Mouse (Mus musculus) kidney, embryonic 14.5 days (tissue): ENCODE data around the gene Smbd1. TPM values are rescaled to one million over a fixed set of nuclear protein-coding genes. Genes with fewer than 3 reads are reported as not detected.

Experiments used
- ATAC-seq: fragments of 200-750 bp; cut with Nextera tagmentation; 2 replicates; pipeline ENCODE4 v1.8.0; 2017; ENCODE audit warnings: moderate number of reproducible peaks, mild to moderate bottlenecking, moderate TSS enrichment, moderate library complexity; ENCODE audit not compliant: low FRiP score, low TSS enrichment
- H3K27ac ChIP-seq: fragments of 300-500 bp; sonication (generic); 2 replicates; pipeline ENCODE4 v1.5.1; 2014; ENCODE audit warnings: low read depth, mild to moderate bottlenecking, low read length, moderate library complexity, mixed read lengths
- H3K27me3 ChIP-seq: fragments of 300-500 bp; sonication (generic); 2 replicates; pipeline ENCODE4 v1.6.1; 2014; ENCODE audit warnings: mild to moderate bottlenecking, low read length; ENCODE audit not compliant: control insufficient read depth, insufficient read depth
- H3K36me3 ChIP-seq: fragments of 300-500 bp; sonication (generic); 2 replicates; pipeline ENCODE4 v1.6.1; 2014; ENCODE audit warnings: low read length, mixed read lengths; ENCODE audit not compliant: control insufficient read depth, insufficient read depth
- H3K4me1 ChIP-seq: fragments of 300-500 bp; sonication (generic); 2 replicates; pipeline ENCODE4 v1.6.1; 2014; ENCODE audit warnings: low read length, mixed read lengths; ENCODE audit not compliant: control insufficient read depth, insufficient read depth
- H3K4me2 ChIP-seq: fragments of 300-500 bp; sonication (generic); replicated peaks from 2 replicates; pipeline ENCODE4 v1.6.1; 2014; ENCODE audit warnings: low read depth, mild to moderate bottlenecking, low read length
- H3K4me3 ChIP-seq: fragments of 300-500 bp; sonication (generic); 2 replicates; pipeline ENCODE4 v1.5.1; 2014; ENCODE audit warnings: mild to moderate bottlenecking, low read length
- H3K9ac ChIP-seq: fragments of 300-500 bp; sonication (generic); 2 replicates; pipeline ENCODE4 v1.6.1; 2014; ENCODE audit warnings: low read depth, mild to moderate bottlenecking, low read length, moderate library complexity
- H3K9me3 ChIP-seq: fragments of 300-500 bp; sonication (generic); 2 replicates; pipeline ENCODE4 v1.6.1; 2016; ENCODE audit warnings: low read length; ENCODE audit not compliant: control insufficient read depth
- WGBS: fragments of 180-500 bp; shearing (Covaris S2); extraction: QIAGEN DNeasy Blood & Tissue Kit; methylation state at CpG from one replicate; pipeline ENCODE4 v1.1.7; 2014; 5-methylcytosine and 5-hydroxymethylcytosine counted together
- polyA plus RNA-seq: library from polyadenylated mRNA; unstranded; fragments of >200 nt; fragmentation: Nextera tagmentation; extraction: Ambion mirVana; gene quantifications from 2 replicates; pipeline ENCODE4 v1.2.1, GENCODE M21; 2014

Smbd1 gene
- polyA plus RNA-seq, 1 experiment from 2014 or later = not detected

- no peak for ATAC-seq
- Histone ChIP-seq H3K9me3 (no peaks in the 10 kb centered on the region), H3K36me3 (peaks cover 24% of the 10 kb centered on the region)
These were observed 21.2 kb upstream of the Smbd1 start for GRCm38 (mm10) chr16:32831501-32831900.

GRCm38 (mm10) chr16:32829104-32829503, 18.8 kb upstream of the Smbd1 start:
- Histone ChIP-seq H3K4me1 (no peaks in the 10 kb centered on the region), H3K9ac (no peak overlapping the region), H3K9me3 (no peaks in the 10 kb centered on the region), H3K4me2 (no peak overlapping the region), H3K27ac (no peak overlapping the region), H3K27me3 (no peaks in the 10 kb centered on the region), H3K4me3 (no peak overlapping the region), H3K36me3 (peaks cover 33% of the 10 kb centered on the region)
- no peak for ATAC-seq
- WGBS = 64% methylated on average over 11 of the region's 11 CpGs

More at GRCm38 (mm10) chr16:32831501-32831900, 21.2 kb upstream of the Smbd1 start:
- no peak overlapping the region for H3K4me3 ChIP-seq
- H3K27me3 ChIP-seq = no peaks in the 10 kb centered on the region
- 86% methylated on average over 4 of the region's 4 CpGs for WGBS
- no peak overlapping the region for H3K4me2 ChIP-seq
- no peaks in the 10 kb centered on the region for H3K4me1 ChIP-seq
- H3K27ac ChIP-seq = no peak overlapping the region
- no peak overlapping the region for H3K9ac ChIP-seq

GRCm38 (mm10) chr16:32826521-32826920, 16.2 kb upstream of the Smbd1 start:
- ATAC-seq = no peak

GRCm38 (mm10) chr16:32825380-32825779, 15.1 kb upstream of the Smbd1 start:
- H3K4me3 ChIP-seq = no peak overlapping the region
- peaks cover 37% of the 10 kb centered on the region for H3K36me3 ChIP-seq
- no peaks in the 10 kb centered on the region for H3K27me3 ChIP-seq
- 0 out of 2 replicates have a peak, but pooled peaks have one; percentile 61 for ATAC-seq
- H3K9ac ChIP-seq = no peak overlapping the region
- H3K4me2 ChIP-seq = no peak overlapping the region
- no peaks in the 10 kb centered on the region for H3K9me3 ChIP-seq
- WGBS = 51% methylated on average over 12 of the region's 12 CpGs
- H3K4me1 ChIP-seq = no peaks in the 10 kb centered on the region
- H3K27ac ChIP-seq = no peak overlapping the region

More at GRCm38 (mm10) chr16:32826521-32826920, 16.2 kb upstream of the Smbd1 start:
- H3K27ac ChIP-seq = no peak overlapping the region
- no peak overlapping the region for H3K4me3 ChIP-seq
- no peaks in the 10 kb centered on the region for H3K27me3 ChIP-seq
- H3K36me3 ChIP-seq = peaks cover 41% of the 10 kb centered on the region
- no peaks in the 10 kb centered on the region for H3K4me1 ChIP-seq
- no peak overlapping the region for H3K4me2 ChIP-seq
- H3K9me3 ChIP-seq = no peaks in the 10 kb centered on the region
- H3K9ac ChIP-seq = no peak overlapping the region
- 95% methylated on average over 11 of the region's 11 CpGs for WGBS

GRCm38 (mm10) chr16:32824061-32824460, 13.8 kb upstream of the Smbd1 start:
- H3K27me3 ChIP-seq = no peaks in the 10 kb centered on the region
- 80% methylated on average over 13 of the region's 13 CpGs for WGBS
- H3K4me2 ChIP-seq = no peak overlapping the region
- peaks cover 35% of the 10 kb centered on the region for H3K36me3 ChIP-seq
- no peak for ATAC-seq
- no peaks in the 10 kb centered on the region for H3K9me3 ChIP-seq
- no peaks in the 10 kb centered on the region for H3K4me1 ChIP-seq
- no peak overlapping the region for H3K9ac ChIP-seq
- no peak overlapping the region for H3K4me3 ChIP-seq
- H3K27ac ChIP-seq = no peak overlapping the region

GRCm38 (mm10) chr16:32823487-32823886, 13.2 kb upstream of the Smbd1 start:
- no peak overlapping the region for H3K4me2 ChIP-seq
- peaks cover 35% of the 10 kb centered on the region for H3K36me3 ChIP-seq
- H3K9me3 ChIP-seq = no peaks in the 10 kb centered on the region
- ATAC-seq = no peak
- no peak overlapping the region for H3K9ac ChIP-seq
- H3K4me1 ChIP-seq = no peaks in the 10 kb centered on the region
- no peak overlapping the region for H3K27ac ChIP-seq
- H3K27me3 ChIP-seq = no peaks in the 10 kb centered on the region
- WGBS = 73% methylated on average over 8 of the region's 8 CpGs
- H3K4me3 ChIP-seq = no peak overlapping the region

GRCm38 (mm10) chr16:32822881-32823280, 12.6 kb upstream of the Smbd1 start:
- Histone ChIP-seq H3K27ac (no peak overlapping the region), H3K4me2 (no peak overlapping the region), H3K27me3 (no peaks in the 10 kb centered on the region), H3K4me1 (no peaks in the 10 kb centered on the region), H3K36me3 (peaks cover 35% of the 10 kb centered on the region), H3K4me3 (no peak overlapping the region), H3K9ac (no peak overlapping the region), H3K9me3 (no peaks in the 10 kb centered on the region)
- ATAC-seq = no peak
- 82% methylated on average over 5 of the region's 5 CpGs for WGBS

- H3K4me2 ChIP-seq = no peak overlapping the region
- no peak overlapping the region for H3K9ac ChIP-seq
These were observed 12.2 kb upstream of the Smbd1 start for GRCm38 (mm10) chr16:32822450-32822827.

GRCm38 (mm10) chr16:32821772-32822449, 11.6 kb upstream of the Smbd1 start:
- ATAC-seq = 0 out of 2 replicates have a peak, but pooled peaks have one; percentile 48
- H3K4me1 ChIP-seq = no peaks in the 10 kb centered on the region
- H3K9ac ChIP-seq = no peak overlapping the region
- peaks cover 32% of the 10 kb centered on the region for H3K36me3 ChIP-seq
- no peak overlapping the region for H3K27ac ChIP-seq
- no peak overlapping the region for H3K4me2 ChIP-seq
- no peaks in the 10 kb centered on the region for H3K27me3 ChIP-seq
- H3K4me3 ChIP-seq = no peak overlapping the region
- whole genome bisulfite sequencing = 66% methylated on average over 10 of the region's 10 CpGs
- H3K9me3 ChIP-seq = no peaks in the 10 kb centered on the region

More at GRCm38 (mm10) chr16:32822450-32822827, 12.2 kb upstream of the Smbd1 start:
- no peaks in the 10 kb centered on the region for H3K9me3 ChIP-seq
- no peaks in the 10 kb centered on the region for H3K27me3 ChIP-seq
- ATAC-seq = no peak
- no peak overlapping the region for H3K4me3 ChIP-seq
- WGBS = 72% methylated on average over 6 of the region's 6 CpGs
- peaks cover 35% of the 10 kb centered on the region for H3K36me3 ChIP-seq
- H3K4me1 ChIP-seq = no peaks in the 10 kb centered on the region
- H3K27ac ChIP-seq = no peak overlapping the region
